Mouse (Mus musculus) MEL (cell line): ENCODE results near the gene Ear6.

ENCODE experiments used
- CTCF ChIP-seq, 3 experiments: IDR thresholded peaks in 2 of 3; conservative IDR thresholded peaks in 1 of 3; 2 replicates each; pipeline ENCODE4 v1.5.1; 2011 to 2012; ENCODE audit warnings: low read length in 3 of 3, low read depth in 2 of 3, mild to moderate bottlenecking in 2 of 3, improper control_type of control experiment in 1 of 3, inconsistent platforms in 1 of 3, mixed read lengths in 1 of 3, moderate library complexity in 1 of 3; ENCODE audit not compliant: control insufficient read depth in 1 of 3, insufficient read depth in 1 of 3, poor library complexity in 1 of 3, severe bottlenecking in 1 of 3
- EP300 ChIP-seq, 2 experiments: IDR thresholded peaks; 2 replicates each; pipeline ENCODE4 v1.6.1; 2011; ENCODE audit warnings: improper control_type of control experiment in 2 of 2, low read length in 2 of 2, low read depth in 1 of 2, mild to moderate bottlenecking in 1 of 2
- GATA1 ChIP-seq: IDR thresholded peaks from 2 replicates; pipeline ENCODE4 v1.6.1; 2011; ENCODE audit warnings: low read depth, low read length, improper control_type of control experiment
- POLR2A ChIP-seq, 2 experiments: IDR thresholded peaks; 2 replicates each; pipeline ENCODE4 v1.6.1; 2011 to 2012; ENCODE audit warnings: low read length in 2 of 2, mild to moderate bottlenecking in 2 of 2, control low read depth in 1 of 2, improper control_type of control experiment in 1 of 2, low read depth in 1 of 2, moderate library complexity in 1 of 2; ENCODE audit not compliant: control insufficient read depth in 1 of 2, insufficient read depth in 1 of 2, poor library complexity in 1 of 2
- SIN3A ChIP-seq: IDR thresholded peaks from 2 replicates; pipeline ENCODE4 v1.6.1; 2012; ENCODE audit warnings: low read length, improper control_type of control experiment, inconsistent platforms
- ZC3H11A ChIP-seq: IDR thresholded peaks from 2 replicates; pipeline ENCODE4 v1.6.1; 2012; ENCODE audit warnings: low read depth, mild to moderate bottlenecking, inconsistent platforms, low read length, improper control_type of control experiment

DNA sequence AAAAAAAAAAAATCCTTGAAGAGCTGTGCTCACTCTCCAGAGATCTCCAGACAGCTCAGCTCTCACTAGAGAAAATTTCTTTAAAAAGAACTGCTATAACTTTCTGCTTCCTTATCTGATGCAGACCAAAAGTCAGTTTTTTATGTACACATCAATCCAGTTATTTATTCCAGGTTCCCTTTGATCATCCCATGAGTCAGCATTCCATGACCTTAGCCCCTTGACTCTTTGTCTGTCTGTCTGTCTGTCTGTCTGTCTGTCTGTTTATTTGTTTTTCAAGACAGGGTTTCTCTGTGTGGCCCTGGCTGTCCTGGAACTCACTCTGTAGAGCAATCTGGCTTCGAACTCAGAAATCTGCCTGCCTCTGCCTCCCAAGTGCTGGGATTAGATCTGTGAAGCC is 45.9 kb downstream of the Ear6 start:
- no peak for TF ChIP-seq EP300 (IDR thresholded peaks at IDR 0.05; ENCODE audit: low read depth in 1 of 2, low read length in 2 of 2)
- TF ChIP-seq CTCF (IDR thresholded peaks at IDR 0.05 in 2 of 3, conservative IDR thresholded peaks at IDR 0.05 in 1 of 3; ENCODE audit: control insufficient read depth in 1 of 3, insufficient read depth in 1 of 3, low read depth in 2 of 3, low read length in 3 of 3, poor library complexity in 1 of 3, severe bottlenecking in 1 of 3) = no peak
- no peak for TF ChIP-seq POLR2A (IDR thresholded peaks at IDR 0.05; ENCODE audit: control insufficient read depth in 1 of 2, insufficient read depth in 1 of 2, low read depth in 1 of 2, low read length in 2 of 2, poor library complexity in 1 of 2)
- no peak for TF ChIP-seq ZC3H11A
- no peak for TF ChIP-seq GATA1
- no peak for TF ChIP-seq SIN3A
